In the genomic region with DNA sequence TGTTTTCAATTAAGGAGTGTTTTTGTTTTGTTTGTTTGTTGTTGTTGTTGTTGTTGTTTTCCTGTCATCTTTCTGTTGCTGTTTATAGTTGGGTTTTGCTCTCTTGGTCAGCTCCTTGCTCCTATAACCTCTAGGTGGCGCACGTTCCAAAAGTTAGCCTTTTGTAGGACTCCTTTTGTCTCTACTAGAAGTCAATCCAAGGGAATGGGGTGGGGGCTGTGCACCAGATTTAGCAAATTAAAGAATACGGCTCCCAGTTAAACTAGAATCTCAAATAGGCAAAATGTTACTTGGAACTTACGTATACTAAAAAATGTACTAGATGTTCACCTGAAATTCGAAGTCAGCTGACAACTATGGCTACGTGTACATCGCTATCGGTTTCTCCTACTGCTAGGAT, we compare ENCODE assay signal across 11 mouse cellular contexts. TPM values are rescaled to one million over a fixed set of nuclear protein-coding genes. Genes with fewer than 3 reads are reported as not detected.
A peak's percentile ranks its signal among the peaks of the same experiment; 100 is the strongest.
DNase-seq lines count a peak whose midpoint lies in the region; ATAC-seq and TF ChIP-seq lines count a peak whose summit lies in the region.
"Had no signal": no experiment of that assay in that cellular context is flagged by ENCODE, and none has a peak within 500 bp of the region (broad histone marks: within the 10 kb centered on the region; RNA-seq: fewer than 3 reads in every experiment).

No protein-coding gene starts in this region.

- 59% methylated on average over 8 of the region's 8 CpGs for WGBS in liver, embryonic 14.5 days (ENCODE audit: insufficient replicate concordance)
- 66% methylated on average over 8 of the region's 8 CpGs for WGBS in liver, embryonic 11.5 days
- WGBS in embryonic facial prominence, embryonic 10.5 days, result 70% methylated on average over 8 of the region's 8 CpGs
- WGBS in forebrain, embryonic 11.5 days, result 66% methylated on average over 8 of the region's 8 CpGs

- no peak for TF ChIP-seq EP300 in liver, embryonic 14.5 days (IDR thresholded peaks at IDR 0.05; ENCODE audit: low read depth)

- TF ChIP-seq CTCF in liver, embryonic 14.5 days (IDR thresholded peaks at IDR 0.05; ENCODE audit: low read depth), result peak; percentile 54

- no peaks in the 10 kb centered on the region for H3K9me3 ChIP-seq in liver, embryonic 14.5 days (ENCODE audit: control insufficient read depth, low read length)
- H3K9me3 ChIP-seq in liver, embryonic 11.5 days (ENCODE audit: control insufficient read depth, low read length), result no peaks in the 10 kb centered on the region
- H3K9me3 ChIP-seq in embryonic facial prominence, embryonic 10.5 days, result no peaks in the 10 kb centered on the region
- no peaks in the 10 kb centered on the region for H3K9me3 ChIP-seq in forebrain, embryonic 11.5 days (ENCODE audit: control insufficient read depth, low read length)
- H3K9me3 ChIP-seq: embryonic facial prominence, embryonic 13.5 days had no signal

- no peak overlapping the region for H3K27ac ChIP-seq in liver, embryonic 14.5 days
- no peak overlapping the region for H3K27ac ChIP-seq in liver, embryonic 11.5 days (ENCODE audit: low read depth, low read length)
- H3K27ac ChIP-seq in embryonic facial prominence, embryonic 10.5 days (replicated peaks), result no peak overlapping the region
- H3K27ac ChIP-seq in forebrain, embryonic 11.5 days (ENCODE audit: low read depth, low read length), result no peak overlapping the region
- H3K27ac ChIP-seq: embryonic facial prominence, embryonic 13.5 days had no signal

- no peak overlapping the region for H3K9ac ChIP-seq in liver, embryonic 14.5 days (replicated peaks)
- no peak overlapping the region for H3K9ac ChIP-seq in liver, embryonic 11.5 days (ENCODE audit: low read depth, low read length)
- H3K9ac ChIP-seq in forebrain, embryonic 11.5 days (ENCODE audit: low read length), result no peak overlapping the region
- H3K9ac ChIP-seq: embryonic facial prominence, embryonic 13.5 days had no signal

- H3K36me3 ChIP-seq in liver, embryonic 14.5 days (replicated peaks; ENCODE audit: control insufficient read depth, insufficient read depth, low read depth), result no peaks in the 10 kb centered on the region
- H3K36me3 ChIP-seq in liver, embryonic 11.5 days (ENCODE audit: control insufficient read depth, insufficient read depth, low read length), result no peaks in the 10 kb centered on the region
- H3K36me3 ChIP-seq in embryonic facial prominence, embryonic 10.5 days (replicated peaks), result no peaks in the 10 kb centered on the region
- no peaks in the 10 kb centered on the region for H3K36me3 ChIP-seq in forebrain, embryonic 11.5 days (ENCODE audit: control insufficient read depth, insufficient read depth, low read length)
- H3K36me3 ChIP-seq: embryonic facial prominence, embryonic 13.5 days had no signal

- intact Hi-C loops in gastrocnemius, postnatal 14 days (cut with DNase I; ENCODE audit: low total_unique reads), result loop anchor here (10.0 kb wide), 1 partner anchor 133 kb away; no protein-coding TSS in a partner anchor

- no peaks in the 10 kb centered on the region for H3K27me3 ChIP-seq in liver, embryonic 14.5 days (ENCODE audit: control insufficient read depth, insufficient read depth, low read length)
- no peaks in the 10 kb centered on the region for H3K27me3 ChIP-seq in liver, embryonic 11.5 days (replicated peaks; ENCODE audit: control insufficient read depth, insufficient read depth, low read length)
- no peaks in the 10 kb centered on the region for H3K27me3 ChIP-seq in embryonic facial prominence, embryonic 10.5 days (replicated peaks; ENCODE audit: low read depth, poor library complexity, severe bottlenecking)
- no peaks in the 10 kb centered on the region for H3K27me3 ChIP-seq in forebrain, embryonic 11.5 days (ENCODE audit: control insufficient read depth, insufficient read depth, low read length)
- H3K27me3 ChIP-seq: embryonic facial prominence, embryonic 13.5 days had no signal

- no peak for ATAC-seq in liver, embryonic 14.5 days (ENCODE audit: insufficient read depth)
- ATAC-seq in liver, embryonic 11.5 days (replicated peaks; ENCODE audit: low FRiP score), result no peak
- ATAC-seq in forebrain, embryonic 11.5 days (replicated peaks; ENCODE audit: low FRiP score), result no peak

- H3K4me2 ChIP-seq in liver, embryonic 14.5 days (ENCODE audit: low read depth), result no peak overlapping the region
- no peak overlapping the region for H3K4me2 ChIP-seq in liver, embryonic 11.5 days
- no peak overlapping the region for H3K4me2 ChIP-seq in forebrain, embryonic 11.5 days (ENCODE audit: low read depth, low read length, severe bottlenecking)
- H3K4me2 ChIP-seq: embryonic facial prominence, embryonic 13.5 days had no signal

- H3K4me1 ChIP-seq in liver, embryonic 14.5 days (replicated peaks; ENCODE audit: control insufficient read depth in 2 of 2, insufficient read depth in 2 of 2, low read length in 1 of 2), result no peaks in the 10 kb centered on the region
- no peaks in the 10 kb centered on the region for H3K4me1 ChIP-seq in liver, embryonic 11.5 days (replicated peaks; ENCODE audit: control insufficient read depth, insufficient read depth, low read length)
- H3K4me1 ChIP-seq in embryonic facial prominence, embryonic 10.5 days, result 0 out of 2 replicates have a peak, but pooled peaks cover 2% of the 10 kb centered on the region
- no peaks in the 10 kb centered on the region for H3K4me1 ChIP-seq in forebrain, embryonic 11.5 days (replicated peaks; ENCODE audit: control insufficient read depth, insufficient read depth, low read length)
- H3K4me1 ChIP-seq: embryonic facial prominence, embryonic 13.5 days had no signal

- H3K4me3 ChIP-seq in liver, embryonic 14.5 days (ENCODE audit: insufficient read depth in 1 of 2, low read depth in 2 of 2, low read length in 2 of 2), result no peak overlapping the region
- no peak overlapping the region for H3K4me3 ChIP-seq in liver, embryonic 11.5 days (ENCODE audit: low read depth, low read length)
- no peak overlapping the region for H3K4me3 ChIP-seq in embryonic facial prominence, embryonic 10.5 days
- H3K4me3 ChIP-seq in forebrain, embryonic 11.5 days (ENCODE audit: low read depth, low read length), result no peak overlapping the region
- H3K4me3 ChIP-seq: embryonic facial prominence, embryonic 13.5 days had no signal

- DNase-seq in adrenal gland, postnatal 10 days, result peak; percentile 44
- DNase-seq in adrenal gland, postnatal 4 days (ENCODE audit: low spot score in 2 of 2), result no peak
- DNase-seq in liver, embryonic 14.5 days (ENCODE audit: low read depth in 3 of 3, low spot score in 3 of 3), result no peak
- DNase-seq in liver, embryonic 11.5 days (ENCODE audit: low spot score), result no peak
- DNase-seq in embryonic facial prominence, embryonic 10.5 days (ENCODE audit: low spot score), result peak; percentile 26
- DNase-seq in retina, adult 2 months (ENCODE audit: low read depth, low spot score), result peak; percentile 4
- no peak for DNase-seq in gastrocnemius, postnatal 14 days
- DNase-seq in forebrain, embryonic 11.5 days (ENCODE audit: low spot score), result no peak

RNA-seq across cellular contexts. Expression of gene Hnf1b, which starts 47.7 kb away (rescaled TPM):
- 1 to 10 TPM; 1.5 to 2.7 TPM for total RNA-seq in adrenal gland, postnatal 10 days (2021)
- total RNA-seq in adrenal gland, postnatal 4 days (2021), result 10 to 100 TPM in 1 of 2 experiments, 1 to 10 TPM in 1; 2.2 to 22.2 TPM
- polyA plus RNA-seq in liver, embryonic 14.5 days (2012; rRNA removed), result 1.8 and 2.2 TPM in 2 replicates
- 2.4 and 2.9 TPM in 2 replicates for polyA plus RNA-seq in liver, embryonic 14.5 days (2014; fragmentation: Nextera tagmentation; extraction: Ambion mirVana)
- 4.5 and 5.0 TPM in 2 replicates for polyA plus RNA-seq in liver, embryonic 11.5 days (2014; fragmentation: Nextera tagmentation; extraction: Ambion mirVana)
- 0.07 and 0.18 TPM in 2 replicates for polyA plus RNA-seq in embryonic facial prominence, embryonic 10.5 days (2016; fragmentation: Nextera tagmentation; extraction: Ambion mirVana)
- total RNA-seq in gastrocnemius, postnatal 14 days (2021), result not detected
- not detected in 2 replicates for polyA plus RNA-seq in forebrain, embryonic 11.5 days (2014; fragmentation: Nextera tagmentation; extraction: Ambion mirVana)
- polyA plus RNA-seq: C2C12; embryonic facial prominence, embryonic 13.5 days had no signal

RNA-seq across cellular contexts. Expression of gene Heatr6, which starts 48.7 kb away (rescaled TPM):
- 10 to 100 TPM; 10.1 to 14.4 TPM for total RNA-seq in adrenal gland, postnatal 10 days (2021)
- 10 to 100 TPM; 18.2 to 20.7 TPM for total RNA-seq in adrenal gland, postnatal 4 days (2021)
- 3.6 and 3.8 TPM in 2 replicates for polyA plus RNA-seq in liver, embryonic 14.5 days (2012; rRNA removed)
- polyA plus RNA-seq in liver, embryonic 14.5 days (2014; fragmentation: Nextera tagmentation; extraction: Ambion mirVana), result 5.6 and 6.0 TPM in 2 replicates
- polyA plus RNA-seq in liver, embryonic 11.5 days (2014; fragmentation: Nextera tagmentation; extraction: Ambion mirVana), result 14.5 and 16.8 TPM in 2 replicates
- polyA plus RNA-seq in embryonic facial prominence, embryonic 10.5 days (2016; fragmentation: Nextera tagmentation; extraction: Ambion mirVana), result 26.2 and 27.0 TPM in 2 replicates
- 1 to 10 TPM; 6.6 TPM for total RNA-seq in gastrocnemius, postnatal 14 days (2021)
- 34.4 and 36.5 TPM in 2 replicates for polyA plus RNA-seq in forebrain, embryonic 11.5 days (2014; fragmentation: Nextera tagmentation; extraction: Ambion mirVana)

RNA-seq across cellular contexts. Expression of gene Wfdc21, which starts 55.4 kb away (rescaled TPM):
- total RNA-seq in adrenal gland, postnatal 10 days (2021), result 1 to 10 TPM; 1.1 to 3.2 TPM
- 1 to 10 TPM in 1 of 2 experiments, not detected in 1; 3.1 TPM for total RNA-seq in adrenal gland, postnatal 4 days (2021)
- polyA plus RNA-seq in liver, embryonic 14.5 days (2012; rRNA removed), result 4.9 and 6.5 TPM in 2 replicates
- polyA plus RNA-seq in liver, embryonic 14.5 days (2014; fragmentation: Nextera tagmentation; extraction: Ambion mirVana), result 12.4 and 22.8 TPM in 2 replicates
- 1.6 and 2.0 TPM in 2 replicates for polyA plus RNA-seq in liver, embryonic 11.5 days (2014; fragmentation: Nextera tagmentation; extraction: Ambion mirVana)
- polyA plus RNA-seq in embryonic facial prominence, embryonic 10.5 days (2016; fragmentation: Nextera tagmentation; extraction: Ambion mirVana), result not detected in 2 replicates
- total RNA-seq in gastrocnemius, postnatal 14 days (2021), result not detected
- polyA plus RNA-seq in forebrain, embryonic 11.5 days (2014; fragmentation: Nextera tagmentation; extraction: Ambion mirVana), result not detected in 2 replicates
- total RNA-seq: left cerebral cortex, postnatal 14 days had no signal
- polyA plus RNA-seq: C2C12; embryonic facial prominence, embryonic 13.5 days had no signal

Comparison
In these comparisons a context has a peak if more than half of its experiments do, and no peak if none do; other contexts are left out.
1. DNase-seq: peak in adrenal gland, postnatal 10 days (single experiment), embryonic facial prominence, embryonic 10.5 days (single experiment) and retina, adult 2 months (single experiment); none in adrenal gland, postnatal 4 days (0 of 2), liver, embryonic 14.5 days (0 of 3), liver, embryonic 11.5 days (single experiment), gastrocnemius, postnatal 14 days (single experiment) and forebrain, embryonic 11.5 days (single experiment).